Mouse (Mus musculus) liver, adult 2 months (tissue): ENCODE measurements around the gene Fam163b. TPM values are rescaled to one million over a fixed set of nuclear protein-coding genes. Genes with fewer than 3 reads are reported as not detected.

Experiments
- DNase-seq: peaks from one replicate; pipeline ENCODE4 v3.0.0-alpha.2; 2011; ENCODE audit warnings: low read depth, low spot score; ENCODE audit errors: extremely low read depth
- H3K27ac ChIP-seq: fragments of 200-500 bp; replicated peaks from 2 replicates; pipeline ENCODE4 v1.5.1; 2012; ENCODE audit warnings: low read depth, mild to moderate bottlenecking, control low read depth, inconsistent platforms, low read length; ENCODE audit not compliant: insufficient read depth
- H3K27me3 ChIP-seq: fragments of 200-500 bp; 2 replicates; pipeline ENCODE4 v1.6.1; 2012; ENCODE audit warnings: mild to moderate bottlenecking, moderate library complexity, low read length, inconsistent platforms; ENCODE audit not compliant: control insufficient read depth, insufficient read depth
- H3K36me3 ChIP-seq: fragments of 200-500 bp; 2 replicates; pipeline ENCODE4 v1.6.1; 2012; ENCODE audit warnings: low read length, inconsistent platforms; ENCODE audit not compliant: control insufficient read depth, insufficient read depth
- H3K4me1 ChIP-seq: fragments of 200-500 bp; 2 replicates; pipeline ENCODE4 v1.6.1; 2011; ENCODE audit warnings: low read length; ENCODE audit not compliant: control insufficient read depth, insufficient read depth
- H3K4me3 ChIP-seq: fragments of 200-500 bp; 2 replicates; pipeline ENCODE4 v1.5.1; 2011; ENCODE audit warnings: low read depth, mild to moderate bottlenecking, control low read depth, low read length, moderate library complexity; ENCODE audit not compliant: insufficient read depth
- H3K79me2 ChIP-seq: fragments of 200-500 bp; 2 replicates; pipeline ENCODE4 v1.6.1; 2012; ENCODE audit warnings: inconsistent platforms, mild to moderate bottlenecking, low read length, moderate library complexity; ENCODE audit not compliant: control insufficient read depth, insufficient read depth
- H3K9ac ChIP-seq: fragments of 200-500 bp; 2 replicates; pipeline ENCODE4 v1.6.1; 2012; ENCODE audit warnings: low read depth, mild to moderate bottlenecking, control low read depth, inconsistent platforms, low read length
- CTCF ChIP-seq: fragments of 200-500 bp; IDR thresholded peaks from 2 replicates; pipeline ENCODE4 v1.5.1; 2011; ENCODE audit warnings: low read depth, low read length, control low read depth
- POLR2A ChIP-seq: fragments of 200-500 bp; IDR thresholded peaks from 2 replicates; pipeline ENCODE4 v1.6.1; 2011; ENCODE audit warnings: low read length, control low read depth; ENCODE audit not compliant: insufficient read depth; ENCODE audit errors: extremely low read depth
- WGBS: fragments of 180-500 bp; shearing (Covaris S2); methylation state at CpG from one replicate; pipeline ENCODE4 v1.1.7; 2018; 5-methylcytosine and 5-hydroxymethylcytosine counted together
- polyA plus RNA-seq: library from polyadenylated mRNA; depleted of rRNA; stranded (reverse); fragments of >200 nt; gene quantifications from 2 replicates; pipeline ENCODE4 v1.2.3, GENCODE M21; 2012
- total RNA-seq: library from RNA; depleted of rRNA; stranded (reverse); fragments of >200 nt; gene quantifications from 2 replicates; pipeline ENCODE4 v1.2.3, GENCODE M21; 2014

Fam163b gene
- total and polyA plus RNA-seq, 2 experiments: not detected

GRCm38 (mm10) chr2:27175696-27176267 lies 33.5 kb upstream of the Fam163b start:
- DNase-seq: no peak
- TF ChIP-seq CTCF (no peak), POLR2A (no peak)

GRCm38 (mm10) chr2:27174242-27174641 lies 32.0 kb upstream of the Fam163b start:
- no peak for DNase-seq
- no peak for TF ChIP-seq CTCF
- TF ChIP-seq POLR2A: no peak
- no peak overlapping the region for H3K27ac ChIP-seq
- no peaks in the 10 kb centered on the region for H3K79me2 ChIP-seq
- no peaks in the 10 kb centered on the region for H3K27me3 ChIP-seq
- H3K9ac ChIP-seq: no peak overlapping the region
- H3K36me3 ChIP-seq: no peaks in the 10 kb centered on the region
- H3K4me1 ChIP-seq: no peaks in the 10 kb centered on the region
- no peak overlapping the region for H3K4me3 ChIP-seq
- WGBS: 77% methylated on average over 2 of the region's 2 CpGs

More at GRCm38 (mm10) chr2:27175696-27176267, 33.5 kb upstream of the Fam163b start:
- H3K4me3 ChIP-seq: no peak overlapping the region
- 83% methylated on average over 10 of the region's 10 CpGs for WGBS
- H3K4me1 ChIP-seq: no peaks in the 10 kb centered on the region
- H3K9ac ChIP-seq: no peak overlapping the region
- no peaks in the 10 kb centered on the region for H3K79me2 ChIP-seq
- no peak overlapping the region for H3K27ac ChIP-seq
- H3K36me3 ChIP-seq: no peaks in the 10 kb centered on the region
- H3K27me3 ChIP-seq: no peaks in the 10 kb centered on the region

GRCm38 (mm10) chr2:27166999-27167398 lies 24.7 kb upstream of the Fam163b start:
- H3K27ac ChIP-seq: no peak overlapping the region
- no peak overlapping the region for H3K4me3 ChIP-seq
- H3K36me3 ChIP-seq: no peaks in the 10 kb centered on the region
- no peaks in the 10 kb centered on the region for H3K79me2 ChIP-seq
- no peak for DNase-seq
- no peaks in the 10 kb centered on the region for H3K4me1 ChIP-seq
- 23% methylated on average over 2 of the region's 2 CpGs for WGBS
- H3K9ac ChIP-seq: no peak overlapping the region
- TF ChIP-seq POLR2A (no peak), CTCF (no peak)
- no peaks in the 10 kb centered on the region for H3K27me3 ChIP-seq

DNA sequence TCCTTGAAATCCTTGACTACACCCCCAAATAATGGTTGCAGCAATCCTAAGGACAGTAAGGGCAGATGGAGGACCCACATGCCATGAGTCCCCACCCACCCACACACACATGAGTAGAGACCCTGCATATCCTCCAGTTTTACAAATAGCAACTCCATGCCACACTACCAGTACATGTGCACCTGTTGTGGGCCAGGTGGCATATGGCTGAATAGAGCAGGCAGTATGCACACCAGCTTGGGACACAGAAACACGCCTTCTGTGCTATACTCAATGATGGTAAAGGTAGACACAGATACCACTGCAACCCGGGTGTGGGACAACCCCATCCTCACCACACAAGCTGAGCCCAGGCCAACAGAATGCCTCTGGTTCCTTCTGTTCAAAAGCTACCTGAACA lies 23.8 kb upstream of the Fam163b start:
- no peak overlapping the region for H3K4me3 ChIP-seq
- no peaks in the 10 kb centered on the region for H3K36me3 ChIP-seq
- H3K27me3 ChIP-seq: no peaks in the 10 kb centered on the region
- no peak for DNase-seq
- H3K27ac ChIP-seq: no peak overlapping the region
- H3K9ac ChIP-seq: no peak overlapping the region
- TF ChIP-seq CTCF (no peak), POLR2A (no peak)
- 77% methylated on average over 2 of the region's 2 CpGs for WGBS
- H3K79me2 ChIP-seq: no peaks in the 10 kb centered on the region
- H3K4me1 ChIP-seq: no peaks in the 10 kb centered on the region

GRCm38 (mm10) chr2:27164796-27165590 lies 22.7 kb upstream of the Fam163b start, which contains the start of gene Dbh:
Gene Dbh (plus strand): TSS chr2:27165233.
- DNase-seq: no peak
- Histone ChIP-seq H3K4me1 (no peaks in the 10 kb centered on the region), H3K9ac (no peak within 1 kb of the TSS), H3K27ac (no peak within 1 kb of the TSS), H3K36me3 (no peaks in the 10 kb centered on the region), H3K79me2 (no peaks in the 10 kb centered on the region), H3K4me3 (no peak within 1 kb of the TSS), H3K27me3 (no peaks in the 10 kb centered on the region)
- no peak for TF ChIP-seq CTCF
- no peak for TF ChIP-seq POLR2A
- WGBS: 84% methylated on average over 12 of the region's 12 CpGs

DNA sequence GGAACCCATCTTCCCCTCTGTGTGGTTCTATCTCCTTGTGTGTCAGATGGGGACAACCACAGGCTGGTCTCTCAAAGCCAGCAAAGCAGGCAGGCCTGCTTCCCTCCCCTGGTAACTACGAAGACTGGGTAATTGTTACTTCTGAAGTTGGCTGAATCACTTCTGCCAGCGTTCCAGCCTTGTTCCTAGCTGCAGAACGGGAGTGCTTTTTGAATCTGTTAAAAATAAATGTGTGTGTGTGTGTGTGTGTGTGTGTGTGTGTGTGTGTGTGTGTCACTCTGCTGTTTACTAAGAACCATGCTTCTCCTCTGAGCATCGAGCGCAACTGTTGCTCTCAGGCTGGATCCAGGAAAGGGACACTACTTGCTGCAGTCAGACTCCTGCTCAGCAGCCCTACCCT lies 21.6 kb upstream of the Fam163b start:
- DNase-seq: no peak
- H3K27ac ChIP-seq: no peak overlapping the region
- H3K79me2 ChIP-seq: no peaks in the 10 kb centered on the region
- H3K9ac ChIP-seq: no peak overlapping the region
- no peaks in the 10 kb centered on the region for H3K36me3 ChIP-seq
- H3K27me3 ChIP-seq: no peaks in the 10 kb centered on the region
- WGBS: 84% methylated on average over 5 of the region's 5 CpGs
- H3K4me3 ChIP-seq: no peak overlapping the region
- no peak for TF ChIP-seq POLR2A
- TF ChIP-seq CTCF: no peak
- no peaks in the 10 kb centered on the region for H3K4me1 ChIP-seq
